Mouse (Mus musculus) 3134 (cell line): Measurements from ENCODE around the gene Serpinb1a.

Experiments
- DNase-seq: peaks from one replicate; pipeline ENCODE4 v3.0.0-alpha.2; 2011; ENCODE audit warnings: low spot score; ENCODE audit not compliant: insufficient read length; ENCODE audit errors: extremely low read depth

The Serpinb1a gene

DNA sequence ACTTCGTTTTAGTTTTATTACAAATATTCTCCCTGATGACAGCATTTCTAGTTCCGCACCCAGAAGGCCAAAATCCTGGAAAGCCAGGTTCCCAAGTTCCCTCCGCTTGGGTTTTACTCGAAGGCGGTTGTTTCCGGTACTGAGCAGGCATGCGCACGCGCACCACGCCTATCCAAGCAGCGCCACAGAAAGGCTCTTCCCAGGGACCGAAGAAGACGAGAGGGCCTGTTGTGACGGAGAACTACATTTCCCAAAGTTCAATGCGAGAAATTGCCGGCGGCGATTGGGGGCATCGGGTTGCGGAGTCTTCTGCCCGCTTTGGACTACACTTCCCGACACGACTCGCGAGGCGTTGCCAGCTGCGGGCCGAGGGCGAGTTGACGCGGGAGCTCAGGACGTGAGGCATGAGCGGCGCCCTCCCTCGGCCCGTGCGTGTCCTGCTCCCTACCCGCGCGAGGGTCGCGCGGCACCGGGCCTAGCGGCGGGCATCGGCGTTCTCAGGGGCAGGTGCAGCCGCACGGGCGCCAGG lies 49.2 kb downstream of the Serpinb1a start, which contains the start of gene Wrnip1:
Gene Wrnip1 (plus strand): TSS at position 346 of the 529 bp plus-strand sequence.
- peak; percentile 98 for DNase-seq

DNA sequence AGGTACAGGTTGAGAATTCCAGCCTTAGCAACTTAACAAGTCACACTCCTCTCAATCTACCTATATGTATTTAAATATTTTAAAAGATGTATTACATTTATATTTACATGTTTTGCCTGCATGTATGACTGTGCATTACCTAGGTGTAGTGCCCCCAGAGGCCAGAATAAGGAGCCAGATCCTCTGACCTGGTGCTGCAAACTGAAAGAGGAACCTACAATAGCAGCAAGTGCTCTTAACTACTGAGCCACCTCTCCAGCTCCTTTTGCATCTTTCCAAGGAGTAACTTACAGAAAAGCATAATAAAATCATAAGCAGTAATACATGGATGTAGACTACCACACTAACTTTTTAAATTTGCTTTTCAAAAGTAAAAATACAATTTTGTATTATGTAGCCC lies 50.1 kb downstream of the Serpinb1a start:
- no peak for DNase-seq

DNA sequence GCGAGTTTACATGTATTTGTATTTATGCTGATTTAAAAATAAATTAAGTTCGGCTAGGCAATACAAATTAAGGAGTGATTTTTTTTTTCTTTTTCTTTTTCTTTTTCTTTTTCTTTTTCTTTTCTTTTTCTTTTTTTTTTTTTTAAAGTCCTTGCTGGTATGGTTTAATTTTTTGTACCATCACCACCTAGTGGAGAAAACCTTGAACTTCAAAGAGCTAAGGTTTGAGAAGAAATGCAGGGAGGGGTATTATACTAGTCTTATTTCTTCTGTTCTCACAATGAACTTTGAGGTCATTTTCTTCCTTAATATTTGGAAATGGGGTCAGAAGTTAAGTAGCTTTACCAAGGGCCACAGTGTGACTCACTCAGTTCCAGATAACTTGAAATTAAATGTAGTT lies 51.9 kb downstream of the Serpinb1a start:
- DNase-seq, result no peak

DNA sequence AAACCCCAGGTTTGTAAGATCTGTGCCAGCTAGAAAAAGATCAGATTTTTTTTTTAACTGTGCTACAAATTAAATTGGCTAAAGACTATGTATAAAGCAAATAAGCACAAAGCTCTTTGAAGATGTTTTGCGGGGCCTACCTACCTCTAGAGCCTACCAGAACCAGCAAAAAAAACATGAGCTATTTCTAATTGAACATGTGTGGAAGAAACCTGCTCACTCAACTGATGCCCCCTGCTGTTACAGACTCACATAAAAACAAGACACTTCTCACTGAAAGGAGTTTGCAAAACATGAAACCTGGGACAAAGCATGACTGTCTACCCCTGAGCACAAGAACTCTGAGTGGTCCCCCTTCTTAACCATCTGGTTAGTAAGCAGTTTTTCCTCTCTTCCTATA lies 53.9 kb downstream of the Serpinb1a start:
- DNase-seq, result no peak

DNA sequence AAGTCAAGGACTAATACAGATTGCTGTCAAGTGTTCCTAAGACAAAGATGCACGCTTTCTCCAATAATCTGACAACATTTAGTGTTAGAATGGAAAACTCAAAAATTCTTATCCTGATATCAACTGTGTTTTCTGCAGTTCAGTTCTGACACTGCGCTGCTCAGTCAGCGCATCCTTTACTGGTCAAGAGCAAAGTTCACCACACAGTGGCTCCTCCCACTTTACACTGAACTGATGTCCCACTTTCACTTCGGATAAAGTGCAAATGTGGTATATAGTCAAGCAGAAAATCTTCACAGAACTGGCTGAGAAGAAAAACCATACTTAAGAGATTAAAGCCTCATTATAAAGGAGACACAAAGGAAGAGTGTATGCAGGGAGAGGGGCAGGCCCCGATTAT lies 55.8 kb downstream of the Serpinb1a start:
- no peak for DNase-seq

DNA sequence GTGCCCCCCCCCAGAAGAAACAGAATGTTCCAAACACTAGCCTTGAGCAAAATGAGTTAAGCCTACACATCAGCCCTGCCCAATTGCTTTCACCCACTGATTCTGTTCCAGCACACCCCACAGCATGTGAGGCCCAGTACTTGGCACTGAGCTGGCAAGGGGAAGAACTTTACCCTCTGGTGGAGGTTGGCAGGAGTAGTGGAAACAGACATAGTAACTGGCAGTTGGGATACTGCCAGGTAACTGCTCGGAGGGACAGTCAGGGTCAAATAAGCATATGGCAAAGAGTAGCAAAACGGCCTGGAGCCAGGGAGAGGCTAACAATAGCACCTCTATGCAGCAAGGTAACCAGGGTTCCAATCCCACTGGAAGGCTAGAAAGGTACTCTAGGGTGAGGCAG lies 56.4 kb downstream of the Serpinb1a start:
- peak; percentile 7 for DNase-seq
